Mouse (Mus musculus) urinary bladder, postnatal 10 days (tissue): ENCODE results near the gene Tbc1d8.

Experiments used
- DNase-seq: peaks from one replicate; pipeline ENCODE4 v3.0.0; 2022; ENCODE audit warnings: low spot score

Tbc1d8 gene

GRCm38 (mm10) chr1:39478896-39479200, 293 bp upstream of the Tbc1d8 start:
- no peak for DNase-seq

GRCm38 (mm10) chr1:39477064-39477463, 1.5 kb downstream of the Tbc1d8 start:
- no peak for DNase-seq

- no peak for DNase-seq
Measured at GRCm38 (mm10) chr1:39476341-39476740, 2.2 kb downstream of the Tbc1d8 start.

- DNase-seq: no peak
Measured at GRCm38 (mm10) chr1:39474516-39474915, 4.0 kb downstream of the Tbc1d8 start.

GRCm38 (mm10) chr1:39471298-39471902, 7.2 kb downstream of the Tbc1d8 start:
- DNase-seq: no peak

- DNase-seq: no peak
Measured at GRCm38 (mm10) chr1:39468982-39469381, 9.6 kb downstream of the Tbc1d8 start.

GRCm38 (mm10) chr1:39466526-39466925, 12.0 kb downstream of the Tbc1d8 start:
- DNase-seq: no peak

GRCm38 (mm10) chr1:39464760-39465159, 13.8 kb downstream of the Tbc1d8 start:
- DNase-seq: no peak

GRCm38 (mm10) chr1:39462937-39463444, 15.6 kb downstream of the Tbc1d8 start:
- DNase-seq: no peak

GRCm38 (mm10) chr1:39462036-39462435, 16.5 kb downstream of the Tbc1d8 start:
- no peak for DNase-seq

- no peak for DNase-seq
Measured at GRCm38 (mm10) chr1:39460495-39460894, 18.1 kb downstream of the Tbc1d8 start.

GRCm38 (mm10) chr1:39457887-39458874, 20.4 kb downstream of the Tbc1d8 start:
- no peak for DNase-seq

- no peak for DNase-seq
Measured at GRCm38 (mm10) chr1:39456421-39456853, 22.1 kb downstream of the Tbc1d8 start.

GRCm38 (mm10) chr1:39455350-39456023, 23.1 kb downstream of the Tbc1d8 start:
- DNase-seq: no peak

- no peak for DNase-seq
Measured at GRCm38 (mm10) chr1:39454783-39455175, 23.8 kb downstream of the Tbc1d8 start.

- DNase-seq: no peak
Measured at GRCm38 (mm10) chr1:39454108-39454782, 24.3 kb downstream of the Tbc1d8 start.

- DNase-seq: no peak
Measured at GRCm38 (mm10) chr1:39452203-39452602, 26.4 kb downstream of the Tbc1d8 start.

- DNase-seq: no peak
Measured at GRCm38 (mm10) chr1:39450069-39450728, 28.4 kb downstream of the Tbc1d8 start.

- no peak for DNase-seq
Measured at GRCm38 (mm10) chr1:39449251-39449790, 29.2 kb downstream of the Tbc1d8 start.

GRCm38 (mm10) chr1:39448819-39449218, 29.7 kb downstream of the Tbc1d8 start:
- DNase-seq: no peak

- no peak for DNase-seq
Measured at GRCm38 (mm10) chr1:39448238-39448637, 30.3 kb downstream of the Tbc1d8 start.
